Comparison of ENCODE assay signal across 20 mouse cellular contexts in genomic region chr7:139717781-139718180, GRCm38 (mm10). TPM values are rescaled to one million over a fixed set of nuclear protein-coding genes. Genes with fewer than 3 reads are reported as not detected.
A peak's percentile ranks its signal among the peaks of the same experiment; 100 is the strongest.
DNase-seq lines count a peak whose midpoint lies in the region.
"Had no signal": no experiment of that assay in that cellular context is flagged by ENCODE, and none has a peak within 500 bp of the region (broad histone marks: within the 10 kb centered on the region; RNA-seq: fewer than 3 reads in every experiment).

No protein-coding gene starts in this region.

- no peaks in the 10 kb centered on the region for H3K36me3 ChIP-seq in heart, embryonic 10.5 days
- H3K36me3 ChIP-seq: embryonic facial prominence, embryonic 13.5 days; forebrain, embryonic 12.5 days; hindbrain, embryonic 13.5 days had no signal

- DNase-seq in heart, embryonic 10.5 days (ENCODE audit: low spot score): peak; percentile 65
- DNase-seq in heart, postnatal 4 days: no peak
- DNase-seq in kidney, postnatal 14 days: peak; percentile 16
- DNase-seq in kidney, postnatal 25 days: no peak
- peak; percentile 71 for DNase-seq in R1 (ENCODE audit: low read depth, low spot score)
- peak; percentile 15 for DNase-seq in lung, postnatal 36 days
- no peak for DNase-seq in urinary bladder, postnatal 14 days (ENCODE audit: low spot score)
- DNase-seq: adrenal gland, postnatal 14 days; cerebellum, adult 11-12 months; cerebellum, adult 9-10 months; cerebellum, postnatal 25 days; gastrocnemius, postnatal 14 days; heart, postnatal 10 days had no signal

- no peak overlapping the region for H3K4me3 ChIP-seq in heart, embryonic 10.5 days
- H3K4me3 ChIP-seq: embryonic facial prominence, embryonic 13.5 days; forebrain, embryonic 12.5 days; hindbrain, embryonic 13.5 days had no signal

- no peaks in the 10 kb centered on the region for H3K27me3 ChIP-seq in heart, embryonic 10.5 days (ENCODE audit: insufficient read depth, poor library complexity, severe bottlenecking)
- H3K27me3 ChIP-seq: embryonic facial prominence, embryonic 13.5 days; forebrain, embryonic 12.5 days; hindbrain, embryonic 13.5 days had no signal

- H3K27ac ChIP-seq in heart, embryonic 10.5 days: no peak overlapping the region
- H3K27ac ChIP-seq: embryonic facial prominence, embryonic 13.5 days; forebrain, embryonic 12.5 days; hindbrain, embryonic 13.5 days had no signal

- no peaks in the 10 kb centered on the region for H3K4me1 ChIP-seq in heart, embryonic 10.5 days
- H3K4me1 ChIP-seq: embryonic facial prominence, embryonic 13.5 days; forebrain, embryonic 12.5 days; hindbrain, embryonic 13.5 days had no signal

- H3K9me3 ChIP-seq in heart, embryonic 10.5 days: no peaks in the 10 kb centered on the region
- H3K9me3 ChIP-seq: embryonic facial prominence, embryonic 13.5 days; forebrain, embryonic 12.5 days; hindbrain, embryonic 13.5 days had no signal

- 72% methylated on average over 8 of the region's 8 CpGs for WGBS in heart, embryonic 10.5 days

RNA-seq across cellular contexts. Expression of gene Cfap46, which starts 34.2 kb away (rescaled TPM):
- 0.16 TPM in 1 of 2 replicates, not detected in the other for polyA plus RNA-seq in heart, embryonic 10.5 days (2016; fragmentation: Nextera tagmentation; extraction: Ambion mirVana)
- not detected for total RNA-seq in heart, postnatal 4 days (2021)
- total RNA-seq: gastrocnemius, adult 18-20 months; hematopoietic stem cell, adult 5-6 weeks had no signal
- polyA plus RNA-seq: activated CD4-positive, CD25-positive, alpha-beta regulatory T cell, adult 4 months; heart, embryonic 14.5 days had no signal

Comparison
In these comparisons a context has a peak if more than half of its experiments do, and no peak if none do; other contexts are left out.
1. DNase-seq: peak in heart, embryonic 10.5 days (single experiment), kidney, postnatal 14 days (single experiment), R1 (single experiment) and lung, postnatal 36 days (single experiment); none in heart, postnatal 4 days (single experiment), kidney, postnatal 25 days (0 of 2) and urinary bladder, postnatal 14 days (single experiment).